Mouse (Mus musculus) liver, embryonic 14.5 days (tissue): ENCODE measurements around the gene Pex5.

Experiments used
- CTCF ChIP-seq: IDR thresholded peaks from 2 replicates; pipeline ENCODE4 v1.5.1; 2016; ENCODE audit warnings: antibody characterized with exemption, low read depth, control low read depth
- EP300 ChIP-seq: IDR thresholded peaks from 2 replicates; pipeline ENCODE4 v1.6.1; 2016; ENCODE audit warnings: antibody characterized with exemption, low read depth

DNA sequence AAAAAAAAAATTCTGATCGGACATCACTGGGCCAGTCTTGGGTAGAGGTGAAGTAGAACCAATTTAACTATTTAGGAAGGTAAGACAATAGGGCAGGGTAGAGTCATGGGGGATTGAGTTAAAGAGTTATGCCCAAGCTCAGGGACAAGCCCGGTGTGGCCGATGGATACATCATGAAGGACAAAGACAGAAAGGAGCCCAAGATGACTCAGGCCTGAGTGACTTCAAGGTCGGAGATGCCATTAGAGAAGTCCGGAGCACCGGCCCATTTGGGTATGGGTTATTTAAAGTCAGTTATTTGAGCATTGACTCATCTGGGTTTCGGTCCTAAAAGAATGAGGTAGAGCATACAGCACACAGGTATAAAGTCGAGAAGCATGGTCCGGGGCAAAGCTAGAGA is 31.6 kb upstream of the Pex5 start:
- TF ChIP-seq CTCF (no peak), EP300 (no peak)
